Mouse (Mus musculus) MEL (cell line): ENCODE data around the gene Ly6g6d. TPM values are rescaled to one million over a fixed set of nuclear protein-coding genes. Genes with fewer than 3 reads are reported as not detected.
"Not testable (repeated sequence)": the region's sequence is repeated elsewhere in the genome, so short reads cannot be mapped to it uniquely, and the experiment has no call there.

Experiments
- DNase-seq: peaks from one replicate; pipeline ENCODE4 v3.0.0; 2011; ENCODE audit warnings: low read depth, low spot score
- H3K27ac ChIP-seq: 2 replicates; pipeline ENCODE4 v1.5.1; 2012; ENCODE audit warnings: low read depth, mild to moderate bottlenecking, control low read depth, low read length, moderate library complexity; ENCODE audit not compliant: control insufficient read depth
- H3K27me3 ChIP-seq, 2 experiments: fragments of 150-350 bp in 1 of 2; sonication (generic) in 1 of 2; 2 replicates each; pipeline ENCODE4 v1.6.1; 2012; ENCODE audit warnings: low read length in 2 of 2, mild to moderate bottlenecking in 2 of 2, improper control_type of control experiment in 1 of 2, moderate library complexity in 1 of 2; ENCODE audit not compliant: insufficient read depth in 2 of 2, control insufficient read depth in 1 of 2
- H3K36me3 ChIP-seq, 2 experiments: 2 replicates each; pipeline ENCODE4 v1.6.1; 2012 to 2014; ENCODE audit warnings: low read length in 2 of 2, improper control_type of control experiment in 1 of 2, inconsistent platforms in 1 of 2, mild to moderate bottlenecking in 1 of 2; ENCODE audit not compliant: insufficient read depth in 2 of 2, control insufficient read depth in 1 of 2
- H3K4me1 ChIP-seq, 2 experiments: fragments of 150-350 bp in 1 of 2; sonication (generic) in 1 of 2; 2 replicates each; pipeline ENCODE4 v1.6.1; 2012; ENCODE audit warnings: low read length in 2 of 2, improper control_type of control experiment in 1 of 2, mild to moderate bottlenecking in 1 of 2; ENCODE audit not compliant: insufficient read depth in 2 of 2, control insufficient read depth in 1 of 2
- H3K4me3 ChIP-seq, 2 experiments: fragments of 150-350 bp in 1 of 2; sonication (generic) in 1 of 2; 2 replicates each; pipeline ENCODE4 v1.5.1; 2012; ENCODE audit warnings: low read depth in 2 of 2, low read length in 2 of 2, mild to moderate bottlenecking in 2 of 2, moderate library complexity in 2 of 2, control low read depth in 1 of 2, improper control_type of control experiment in 1 of 2; ENCODE audit not compliant: control insufficient read depth in 1 of 2, insufficient read depth in 1 of 2
- H3K79me2 ChIP-seq: 2 replicates; pipeline ENCODE4 v1.6.1; 2012; ENCODE audit warnings: mild to moderate bottlenecking, low read length, moderate library complexity; ENCODE audit not compliant: control insufficient read depth, poor library complexity, insufficient read depth
- H3K9ac ChIP-seq: 2 replicates; pipeline ENCODE4 v1.6.1; 2012; ENCODE audit warnings: low read depth, mild to moderate bottlenecking, control low read depth, low read length, moderate library complexity; ENCODE audit not compliant: control insufficient read depth, poor library complexity, severe bottlenecking
- H3K9me3 ChIP-seq: fragments of 150-350 bp; sonication (generic); replicated peaks from 2 replicates; pipeline ENCODE4 v1.6.1; 2012; ENCODE audit warnings: mild to moderate bottlenecking, low read length, improper control_type of control experiment, moderate library complexity; ENCODE audit not compliant: insufficient read depth
- BHLHE40 ChIP-seq: IDR thresholded peaks from 2 replicates; pipeline ENCODE4 v1.6.1; 2012; ENCODE audit warnings: low read depth, mild to moderate bottlenecking, inconsistent platforms, low read length, improper control_type of control experiment, borderline replicate concordance
- CHD2 ChIP-seq: IDR thresholded peaks from 2 replicates; pipeline ENCODE4 v1.6.1; 2011; ENCODE audit warnings: low read length, improper control_type of control experiment
- ELF1 ChIP-seq: IDR thresholded peaks from 2 replicates; pipeline ENCODE4 v1.6.1; 2014; ENCODE audit warnings: low read depth, mild to moderate bottlenecking, inconsistent platforms, low read length, improper control_type of control experiment, moderate library complexity
- EP300 ChIP-seq, 2 experiments: IDR thresholded peaks; 2 replicates each; pipeline ENCODE4 v1.6.1; 2011; ENCODE audit warnings: improper control_type of control experiment in 2 of 2, low read length in 2 of 2, low read depth in 1 of 2, mild to moderate bottlenecking in 1 of 2
- GABPA ChIP-seq: IDR thresholded peaks from 2 replicates; pipeline ENCODE4 v1.6.1; 2012; ENCODE audit warnings: low read depth, mild to moderate bottlenecking, inconsistent platforms, low read length, improper control_type of control experiment, moderate library complexity
- GATA1 ChIP-seq: IDR thresholded peaks from 2 replicates; pipeline ENCODE4 v1.6.1; 2011; ENCODE audit warnings: low read depth, low read length, improper control_type of control experiment
- HCFC1 ChIP-seq: IDR thresholded peaks from 2 replicates; pipeline ENCODE4 v1.6.1; 2012; ENCODE audit warnings: low read depth, mild to moderate bottlenecking, inconsistent platforms, low read length, improper control_type of control experiment, moderate library complexity
- JUND ChIP-seq: IDR thresholded peaks from 2 replicates; pipeline ENCODE4 v1.6.1; 2011; ENCODE audit warnings: low read depth, mild to moderate bottlenecking, improper control_type of control experiment, low read length
- KAT2A ChIP-seq: conservative IDR thresholded peaks from 2 replicates; pipeline ENCODE4 v1.6.1; 2012; ENCODE audit warnings: low read depth, low read length, improper control_type of control experiment, inconsistent platforms
- MAFK ChIP-seq: IDR thresholded peaks from 2 replicates; pipeline ENCODE4 v1.6.1; 2011; ENCODE audit warnings: low read depth, mild to moderate bottlenecking, low read length, improper control_type of control experiment, borderline replicate concordance
- MAX ChIP-seq: IDR thresholded peaks from 2 replicates; pipeline ENCODE4 v1.6.1; 2011; ENCODE audit warnings: low read length, improper control_type of control experiment
- MXI1 ChIP-seq: IDR thresholded peaks from 2 replicates; pipeline ENCODE4 v1.6.1; 2011; ENCODE audit warnings: mild to moderate bottlenecking, low read depth, low read length, improper control_type of control experiment
- MYC ChIP-seq: IDR thresholded peaks from 2 replicates; pipeline ENCODE4 v1.6.1; 2011; ENCODE audit warnings: low read depth, mild to moderate bottlenecking, low read length, improper control_type of control experiment, moderate library complexity
- POLR2AphosphoS5 ChIP-seq: IDR thresholded peaks from 2 replicates; pipeline ENCODE4 v1.6.1; 2012; ENCODE audit warnings: low read depth, borderline replicate concordance, mild to moderate bottlenecking, inconsistent platforms, low read length, moderate library complexity, mixed read lengths
- RAD21 ChIP-seq: IDR thresholded peaks from 2 replicates; pipeline ENCODE4 v1.6.1; 2011; ENCODE audit warnings: mild to moderate bottlenecking, low read depth, low read length, improper control_type of control experiment
- RCOR1 ChIP-seq: IDR thresholded peaks from 2 replicates; pipeline ENCODE4 v1.6.1; 2012; ENCODE audit warnings: low read depth, mild to moderate bottlenecking, inconsistent platforms, low read length, improper control_type of control experiment
- SMC3 ChIP-seq: IDR thresholded peaks from 2 replicates; pipeline ENCODE4 v1.6.1; 2011; ENCODE audit warnings: low read depth, low read length, improper control_type of control experiment
- UBTF ChIP-seq: IDR thresholded peaks from 2 replicates; pipeline ENCODE4 v1.6.1; 2012; ENCODE audit warnings: low read depth, mild to moderate bottlenecking, inconsistent platforms, low read length, improper control_type of control experiment, moderate library complexity, borderline replicate concordance; ENCODE audit not compliant: insufficient read depth
- USF2 ChIP-seq, 2 experiments: IDR thresholded peaks; 2 replicates each; pipeline ENCODE4 v1.6.1; 2011 to 2012; ENCODE audit warnings: improper control_type of control experiment in 2 of 2, low read length in 2 of 2, borderline replicate concordance in 1 of 2, inconsistent platforms in 1 of 2, low read depth in 1 of 2, mild to moderate bottlenecking in 1 of 2; ENCODE audit not compliant: insufficient read depth in 1 of 2
- ZKSCAN1 ChIP-seq: IDR thresholded peaks from 2 replicates; pipeline ENCODE4 v1.6.1; 2012; ENCODE audit warnings: low read depth, mild to moderate bottlenecking, inconsistent platforms, low read length, improper control_type of control experiment, moderate library complexity
- ZMIZ1 ChIP-seq: IDR thresholded peaks from 2 replicates; pipeline ENCODE4 v1.6.1; 2012; ENCODE audit warnings: low read depth, mild to moderate bottlenecking, inconsistent platforms, low read length, improper control_type of control experiment, moderate library complexity
- ZNF384 ChIP-seq: IDR thresholded peaks from 2 replicates; pipeline ENCODE4 v1.6.1; 2012; ENCODE audit warnings: low read depth, mild to moderate bottlenecking, inconsistent platforms, low read length, improper control_type of control experiment
- polyA plus RNA-seq, 2 experiments: library from polyadenylated mRNA; stranded (reverse) in 1 of 2; unstranded in 1 of 2; fragments of >175 nt in 1 of 2; fragments of >200 nt in 1 of 2; gene quantifications; 2 replicates each; pipeline versions ENCODE4 v1.2.1 to v1.2.4; 2012; ENCODE audit warnings: low replicate concordance in 2 of 2, low read depth in 1 of 2; ENCODE audit not compliant: insufficient read length in 2 of 2, insufficient read depth in 1 of 2, missing spikeins in 1 of 2
- total RNA-seq: library from RNA; depleted of rRNA; stranded (reverse); fragments of 300-350 nt; gene quantifications from 2 replicates; pipeline ENCODE4 v1.2.3, GENCODE M21; 2012

Gene Ly6g6d
- total and polyA plus RNA-seq, 3 experiments: 4.4 to 5.5 TPM; not detected in 1

DNA sequence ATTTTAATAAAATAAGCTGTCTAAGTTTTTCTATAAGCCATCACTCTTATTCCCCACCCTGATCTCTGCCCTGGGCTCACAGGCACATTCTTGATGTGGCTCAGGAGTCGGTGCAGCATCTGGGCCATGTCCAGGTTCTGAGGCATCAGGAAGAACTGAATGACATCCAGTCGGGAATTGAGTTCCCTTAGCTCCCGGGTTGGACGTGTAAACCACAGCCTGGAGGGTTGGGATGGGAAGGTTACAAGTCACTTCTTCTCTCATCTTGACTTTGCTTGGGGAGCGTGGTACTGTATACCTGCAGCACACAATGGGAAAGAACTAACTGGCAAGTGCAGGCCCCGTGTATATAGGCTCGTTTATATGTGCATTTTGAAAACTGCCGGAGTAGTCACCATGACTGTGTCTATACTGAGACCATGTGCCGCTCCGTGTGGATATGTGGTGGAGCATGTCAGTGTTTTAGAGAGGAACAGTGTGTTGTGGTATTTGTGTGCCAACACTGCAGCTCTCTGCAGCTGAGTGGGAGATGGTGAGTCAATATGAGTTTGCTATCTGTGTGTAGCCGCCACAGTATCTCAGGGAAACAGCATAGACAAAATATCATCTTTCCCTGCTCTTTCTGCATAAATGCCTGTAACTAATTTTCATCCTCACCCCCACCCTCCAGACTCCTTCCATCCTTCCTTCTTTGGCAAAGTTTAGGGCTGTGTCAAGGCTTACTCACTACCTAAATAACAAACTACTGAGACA is 38.6 kb downstream of the Ly6g6d start (continued):
- no peak for TF ChIP-seq ZMIZ1
- no peak for TF ChIP-seq MAFK
- no peak for TF ChIP-seq BHLHE40
- no peak for TF ChIP-seq MXI1
- no peak for TF ChIP-seq CHD2
- TF ChIP-seq HCFC1: no peak
- no peak for TF ChIP-seq ZNF384
- TF ChIP-seq RCOR1: no peak
- no peak for TF ChIP-seq SMC3
- TF ChIP-seq JUND: no peak
- TF ChIP-seq UBTF: no peak
- TF ChIP-seq MYC: no peak
- TF ChIP-seq EP300 (IDR thresholded peaks at IDR 0.05; ENCODE audit: low read depth in 1 of 2, low read length in 2 of 2): peak; percentile 45 to 62; a peak in 3 of 4 replicates
- TF ChIP-seq MAX: 0 out of 2 replicates have a peak, but pooled peaks have one; percentile 25
- TF ChIP-seq USF2 (IDR thresholded peaks at IDR 0.05; ENCODE audit: borderline replicate concordance in 1 of 2, insufficient read depth in 1 of 2, low read depth in 1 of 2, low read length in 2 of 2): no peak
- TF ChIP-seq GABPA: no peak
- TF ChIP-seq RAD21: no peak
- TF ChIP-seq ZKSCAN1: no peak
- no peak for TF ChIP-seq POLR2AphosphoS5
- peak; percentile 78 for TF ChIP-seq GATA1
- no peak for TF ChIP-seq ELF1

DNA sequence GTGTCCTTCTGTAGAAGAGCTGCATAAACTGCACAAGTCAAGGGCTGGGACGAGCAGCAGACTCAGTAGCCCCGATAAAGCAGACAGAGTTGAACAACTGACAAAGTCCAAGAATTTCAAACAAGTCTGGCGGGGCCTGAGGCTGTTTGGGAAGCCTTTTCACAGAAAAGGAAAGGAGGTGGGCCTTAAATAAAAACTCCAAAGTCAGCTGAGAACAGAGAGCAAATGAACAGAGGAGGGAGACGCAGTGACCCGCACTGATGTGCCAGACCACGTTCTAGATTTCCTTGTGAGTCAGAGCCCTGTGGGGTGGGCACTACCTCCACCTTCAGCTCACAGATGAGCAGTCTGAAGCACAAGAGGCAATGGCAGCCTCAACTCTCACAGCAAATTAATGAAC is 43.0 kb downstream of the Ly6g6d start:
- Histone ChIP-seq H3K27me3 (no peaks in the 10 kb centered on the region), H3K9ac (no peak overlapping the region), H3K27ac (no peak overlapping the region), H3K36me3 (peaks cover 0 to 2% of the 10 kb centered on the region in 2 experiments; a peak in 1 of 4 replicates), H3K79me2 (no peaks in the 10 kb centered on the region), H3K9me3 (no peaks in the 10 kb centered on the region), H3K4me3 (no peak overlapping the region), H3K4me1 (peaks cover 0 to 8% of the 10 kb centered on the region in 2 experiments; a peak in 3 of 4 replicates)
- no peak for DNase-seq
- TF ChIP-seq GABPA: no peak
- no peak for TF ChIP-seq CHD2
- no peak for TF ChIP-seq KAT2A

DNA sequence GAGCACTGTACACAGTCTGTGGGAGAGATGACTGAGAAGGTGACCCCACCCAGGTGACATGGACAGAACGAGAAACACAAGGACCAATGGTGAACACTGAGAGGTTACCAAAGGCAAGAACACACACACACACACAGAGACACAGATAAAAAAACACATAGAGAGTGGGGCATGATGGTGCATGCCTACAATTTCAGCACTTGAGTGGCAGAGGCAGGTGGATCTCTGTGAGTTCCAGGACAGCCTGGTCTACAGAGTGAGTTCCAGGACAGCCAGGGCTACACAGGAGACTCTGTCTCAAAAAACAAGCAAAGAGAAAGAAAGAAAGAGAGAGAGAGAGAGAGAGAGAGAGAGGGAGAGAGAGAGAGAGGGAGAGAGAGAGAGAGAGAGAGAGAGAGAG is 44.2 kb downstream of the Ly6g6d start:
- H3K9me3 ChIP-seq, DNase-seq, H3K79me2 ChIP-seq, H3K4me3 ChIP-seq, H3K27ac ChIP-seq, H3K27me3 ChIP-seq, H3K9ac ChIP-seq, H3K36me3 ChIP-seq, H3K4me1 ChIP-seq: not testable (repeated sequence)
